Mouse (Mus musculus) cerebellum, postnatal 4 days (tissue): ENCODE measurements around the gene Gimap3.
A peak's percentile ranks its signal among the peaks of the same experiment; 100 is the strongest.

Source experiments
- DNase-seq, 2 experiments: peaks; one replicate each; pipeline ENCODE4 v3.0.0; 2022; ENCODE audit warnings: low spot score in 2 of 2, mixed read lengths in 1 of 2

Gimap3 gene

DNA sequence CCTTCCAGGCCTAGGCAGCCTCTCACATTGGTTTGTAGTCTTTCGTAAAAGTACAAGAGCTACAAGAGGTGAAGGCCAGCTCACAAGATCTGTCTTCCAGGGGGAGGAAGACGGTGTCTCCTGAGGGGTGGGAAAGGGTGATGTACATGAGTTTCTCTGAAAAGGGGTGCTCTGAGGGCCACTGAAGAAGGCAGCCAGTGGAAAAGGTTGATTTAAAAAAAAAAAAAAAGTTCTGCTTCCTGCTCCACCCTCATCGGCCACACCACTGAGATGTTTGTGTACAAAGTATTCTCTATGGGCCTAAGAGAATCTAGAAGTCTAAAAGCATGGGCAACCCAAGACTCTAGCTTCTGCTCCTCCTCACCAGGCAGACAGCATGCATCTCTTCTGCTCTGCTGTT, at the start of gene Gimap3:
Gimap3 (minus strand) TSS at position 156 of the 400 bp plus-strand sequence.
- DNase-seq, result no peak

DNA sequence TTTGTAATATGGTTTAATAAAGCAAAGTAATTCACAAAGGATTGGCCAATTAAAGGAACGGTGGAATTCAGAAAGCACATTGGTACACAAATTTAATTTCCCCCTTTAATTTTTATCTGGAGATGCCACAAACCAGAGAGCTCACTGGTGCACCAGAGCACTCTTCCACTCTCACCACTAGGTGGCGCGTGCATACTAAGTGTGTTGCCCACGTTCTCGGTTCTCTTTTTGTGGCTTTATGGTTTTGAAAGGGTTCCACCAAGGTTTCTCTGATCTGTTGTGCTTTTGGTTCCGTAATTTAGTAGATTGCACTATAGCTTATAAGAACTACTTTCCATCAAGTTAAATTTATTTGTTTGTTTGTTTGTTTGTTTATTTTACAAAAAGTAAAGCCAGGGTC, 47.2 kb upstream of the Gimap3 start:
- DNase-seq, result peak; percentile 43 to 65

DNA sequence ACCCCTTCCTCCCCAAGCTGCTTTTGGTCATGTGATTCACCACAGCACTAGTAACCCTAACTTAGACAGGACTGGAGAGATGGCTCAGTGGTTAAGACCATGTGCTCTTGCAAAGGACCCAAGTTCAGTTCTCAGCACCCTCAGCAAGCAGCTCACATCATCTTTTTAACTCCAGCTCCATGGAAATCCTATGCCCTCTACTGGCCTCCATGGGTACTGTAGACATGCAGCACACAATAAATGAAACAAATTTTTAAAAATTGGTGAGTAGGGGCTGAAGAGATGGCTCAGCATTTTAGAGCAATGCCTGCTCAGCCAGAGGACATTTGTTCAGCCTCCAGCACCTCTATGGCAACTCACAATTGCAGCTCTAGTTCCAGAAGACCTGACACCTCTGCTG, 44.4 kb upstream of the Gimap3 start:
- no peak for DNase-seq

DNA sequence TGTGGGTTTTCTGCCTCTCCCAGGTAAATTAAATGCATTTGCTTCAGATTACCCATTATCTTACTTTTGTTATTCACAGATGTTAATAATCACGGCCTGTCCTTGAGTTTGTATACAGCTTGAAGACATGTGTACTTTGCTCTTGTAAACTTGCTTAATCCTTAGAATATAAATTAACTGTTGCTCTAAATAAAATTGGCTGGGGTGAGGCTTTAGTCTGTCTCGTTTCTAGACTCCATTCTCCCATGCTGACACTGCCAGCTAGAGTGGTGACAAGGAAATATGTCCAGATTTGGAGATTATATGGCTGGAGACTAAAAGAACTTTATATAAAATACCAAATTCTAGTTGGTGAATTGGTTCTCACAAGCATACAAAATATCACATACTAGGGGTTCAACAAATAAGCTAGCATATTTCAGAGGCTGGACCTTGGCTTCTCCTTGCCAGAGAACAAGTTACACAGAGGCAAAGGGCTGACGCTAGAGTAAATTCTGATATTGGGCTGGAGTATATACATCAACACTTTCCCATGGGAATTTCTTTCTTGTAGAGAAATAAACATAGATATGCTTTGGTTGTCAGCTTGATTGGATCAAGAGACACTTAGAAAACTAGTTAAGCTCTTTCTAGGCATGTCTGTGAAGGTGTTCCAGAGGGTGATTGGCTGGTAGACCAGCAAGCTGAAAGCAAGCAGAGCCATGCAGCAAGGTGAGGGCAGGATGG, 39.0 kb upstream of the Gimap3 start:
- no peak for DNase-seq

DNA sequence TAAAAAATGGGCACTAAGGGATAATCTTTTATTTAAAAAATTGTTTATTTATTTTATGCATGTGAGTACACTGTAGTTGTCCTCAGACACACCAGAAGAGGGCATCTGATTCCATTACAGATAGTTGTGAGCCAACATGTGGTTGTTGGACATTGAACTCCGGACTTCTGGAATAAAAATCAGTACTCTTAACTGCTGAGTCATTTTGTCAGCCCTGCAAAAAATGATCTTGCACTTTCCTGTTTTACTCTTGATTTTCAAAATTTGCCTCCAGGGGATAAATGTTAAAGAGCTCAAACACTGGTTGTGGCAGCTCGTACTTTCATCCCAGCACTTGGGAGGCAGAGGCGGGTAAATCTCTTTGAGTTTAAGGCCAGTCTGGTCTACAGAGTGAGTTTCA, 36.1 kb upstream of the Gimap3 start:
- DNase-seq, result no peak

DNA sequence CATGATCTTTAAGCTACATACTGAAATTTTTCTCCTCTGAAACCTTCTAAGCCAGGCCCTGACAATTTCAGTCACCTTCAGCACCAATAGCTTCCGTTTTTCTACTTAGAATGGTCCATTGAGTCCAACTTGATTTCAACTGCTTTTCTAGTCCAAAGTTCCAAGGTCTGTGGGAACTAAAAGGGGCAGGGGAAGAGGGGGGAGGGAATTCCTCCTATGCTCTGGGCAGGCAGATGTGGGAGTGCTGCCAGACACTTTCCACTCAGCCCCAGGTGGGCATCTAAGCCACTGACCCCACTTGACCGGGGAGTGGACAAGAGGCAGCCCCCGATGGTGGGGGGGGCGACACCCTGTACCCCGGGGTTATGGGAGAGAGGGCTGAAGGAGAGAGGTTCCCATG, 33.7 kb upstream of the Gimap3 start:
- no peak for DNase-seq

DNA sequence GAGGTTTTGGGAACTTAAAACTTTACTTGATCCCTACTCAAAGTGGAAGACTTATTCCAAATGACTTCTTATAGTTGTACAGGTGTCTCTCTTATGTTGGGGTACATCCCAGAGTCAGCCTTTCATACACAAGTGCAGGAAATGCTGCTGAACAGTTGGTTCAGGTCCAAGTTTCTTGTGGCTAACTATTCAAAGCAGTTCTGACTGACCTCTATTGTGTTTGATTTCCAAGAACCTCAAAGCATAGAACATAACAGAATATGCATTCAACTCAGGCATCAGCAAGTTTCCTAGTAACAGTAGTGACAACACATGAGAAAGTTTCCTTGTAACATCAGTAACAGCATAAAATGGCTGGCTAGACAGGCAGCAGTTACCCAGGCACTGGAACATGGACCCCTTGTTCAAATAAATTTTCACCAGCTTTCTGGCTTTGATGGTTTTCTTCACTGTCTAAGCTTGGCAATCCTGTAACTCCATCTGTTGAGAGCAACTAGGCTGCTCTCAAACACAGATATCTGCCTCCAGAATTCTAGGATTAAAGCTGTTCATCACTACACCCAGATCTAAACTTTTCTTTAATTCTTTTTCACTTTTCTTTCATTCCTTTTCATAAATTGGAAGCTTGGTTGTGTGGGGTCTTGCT, 32.9 kb upstream of the Gimap3 start:
- DNase-seq, result no peak

DNA sequence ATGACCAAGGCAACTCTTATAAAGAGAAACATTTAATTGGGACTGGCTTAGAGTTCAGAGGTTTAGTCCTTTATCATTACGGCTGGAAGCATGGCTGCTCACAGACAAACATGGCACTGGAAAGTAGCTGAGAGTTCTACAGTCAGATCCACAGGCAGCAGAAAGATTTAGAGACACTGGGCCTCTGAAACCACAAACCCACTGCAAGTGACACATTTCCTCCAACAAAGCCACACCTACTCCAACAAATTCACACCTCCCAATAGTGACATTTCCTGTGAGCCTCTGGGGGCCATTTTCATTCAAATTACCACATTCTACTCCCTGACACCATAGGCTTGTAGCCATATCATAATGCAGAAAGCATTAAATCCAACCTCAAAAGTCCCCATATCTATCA, 31.2 kb upstream of the Gimap3 start:
- DNase-seq, result no peak

DNA sequence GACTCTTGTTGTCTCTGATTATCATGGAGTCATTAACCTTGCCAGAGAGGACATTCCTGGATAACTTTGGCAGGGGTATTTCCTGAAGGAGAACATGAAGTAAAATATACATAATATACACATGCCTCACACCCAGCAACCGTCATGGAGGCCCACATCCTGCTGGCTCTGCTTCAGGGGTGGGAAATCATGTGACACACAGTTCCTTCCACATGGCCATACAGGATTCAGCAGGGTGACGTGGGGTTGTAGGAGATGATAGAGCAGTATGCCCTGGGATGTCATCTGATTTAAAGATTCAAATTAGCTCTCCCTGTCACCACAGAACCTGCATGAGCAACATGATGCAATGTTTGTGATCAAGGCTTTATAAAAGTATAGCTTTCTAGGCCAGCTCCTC, 17.2 kb upstream of the Gimap3 start:
- no peak for DNase-seq

DNA sequence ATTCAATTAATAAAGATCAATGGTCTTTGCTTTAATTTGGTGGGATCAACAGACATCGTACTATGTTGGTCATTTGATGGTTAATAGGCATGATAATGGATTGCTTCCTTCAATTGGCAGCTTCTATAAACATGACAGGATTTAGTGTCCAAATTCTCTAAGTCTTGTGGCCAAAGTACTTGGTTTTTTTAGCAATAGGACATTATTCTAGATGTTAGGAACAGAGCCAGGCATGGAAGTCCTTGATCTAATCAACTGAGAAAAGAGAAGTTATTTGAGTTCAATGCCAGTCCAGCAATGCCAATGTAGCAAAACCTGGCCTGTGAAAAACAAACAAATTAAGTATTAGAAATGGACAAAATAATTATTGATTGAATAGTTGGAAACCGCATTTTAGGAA, 14.9 kb upstream of the Gimap3 start:
- no peak for DNase-seq

DNA sequence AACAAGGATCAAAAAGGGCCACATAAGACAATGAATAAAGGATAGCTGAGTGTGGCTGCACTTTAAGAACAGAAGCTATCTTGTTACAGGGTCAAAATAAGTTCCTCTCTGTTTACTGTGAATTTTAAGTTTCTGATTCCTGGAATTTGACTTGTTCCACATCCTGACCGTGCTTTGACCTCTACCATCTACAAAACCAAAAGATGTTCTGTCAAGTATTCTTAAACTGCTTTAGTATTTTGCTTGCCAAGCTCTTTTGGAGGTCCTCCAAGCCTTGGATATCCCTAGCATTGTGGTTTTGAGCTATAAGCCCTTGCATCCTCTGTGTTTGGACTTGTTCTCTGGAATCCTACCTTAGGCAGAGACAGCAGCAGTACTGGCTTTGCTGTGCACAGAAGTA, 14.5 kb upstream of the Gimap3 start:
- no peak for DNase-seq

DNA sequence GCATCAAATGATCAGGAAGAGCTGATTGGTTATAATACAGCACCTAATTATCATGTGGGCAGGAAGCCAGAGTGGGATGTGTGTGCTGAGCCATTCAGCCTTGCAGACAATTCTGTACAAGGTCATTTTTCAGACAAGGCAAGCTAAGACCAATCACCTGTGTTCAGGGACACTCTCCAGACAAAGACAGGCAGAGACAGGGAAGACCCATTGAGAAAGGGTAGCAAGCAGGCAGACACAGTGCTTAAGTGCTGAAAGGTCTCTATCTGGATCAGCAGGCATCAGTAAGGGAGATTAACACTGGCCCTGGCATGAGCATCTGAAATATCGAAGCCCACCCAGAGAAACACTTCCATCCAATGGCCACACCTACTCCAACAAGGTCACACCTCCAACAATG, 13.8 kb upstream of the Gimap3 start:
- DNase-seq, result no peak

DNA sequence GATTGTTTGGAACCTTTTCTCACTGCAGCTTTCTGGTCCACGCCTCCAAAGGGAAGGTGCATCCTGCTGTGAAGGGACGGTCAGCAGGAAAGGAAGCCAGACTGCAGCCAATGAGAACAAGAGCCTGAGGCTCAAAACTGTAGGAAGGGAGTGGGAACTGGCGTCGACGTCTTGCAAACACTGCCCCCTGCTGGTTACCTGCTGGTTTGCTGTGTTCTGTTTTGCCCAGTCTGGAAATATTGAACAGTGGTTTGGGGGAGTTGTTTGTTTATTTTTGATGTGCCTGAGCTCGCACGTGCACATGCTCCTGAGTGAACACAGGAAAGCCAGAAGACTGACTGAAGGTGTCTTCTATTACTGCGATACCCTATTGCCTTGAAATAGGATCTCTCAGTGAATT, 1.4 kb upstream of the Gimap3 start:
- DNase-seq, result peak; percentile 49 to 78

DNA sequence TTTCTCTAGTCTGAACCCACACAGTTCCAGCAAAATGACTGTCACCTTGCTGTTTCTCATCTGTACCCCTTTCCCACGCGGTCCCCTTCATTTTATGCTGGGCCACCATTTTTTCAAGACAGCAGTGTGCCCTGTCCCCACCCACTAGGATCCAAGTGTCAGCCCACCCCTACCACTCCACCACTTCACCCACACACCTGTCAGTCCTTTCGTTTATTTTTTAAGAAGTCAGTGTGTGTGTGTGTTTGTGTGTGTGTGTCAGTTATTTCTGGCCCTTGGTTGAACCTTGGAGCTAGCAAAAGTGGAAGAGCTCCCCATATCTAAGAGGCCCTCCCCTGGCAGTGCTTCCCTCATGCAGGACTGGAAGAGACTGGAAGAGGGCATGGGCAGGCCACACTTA, 1.7 kb downstream of the Gimap3 start:
- no peak for DNase-seq

DNA sequence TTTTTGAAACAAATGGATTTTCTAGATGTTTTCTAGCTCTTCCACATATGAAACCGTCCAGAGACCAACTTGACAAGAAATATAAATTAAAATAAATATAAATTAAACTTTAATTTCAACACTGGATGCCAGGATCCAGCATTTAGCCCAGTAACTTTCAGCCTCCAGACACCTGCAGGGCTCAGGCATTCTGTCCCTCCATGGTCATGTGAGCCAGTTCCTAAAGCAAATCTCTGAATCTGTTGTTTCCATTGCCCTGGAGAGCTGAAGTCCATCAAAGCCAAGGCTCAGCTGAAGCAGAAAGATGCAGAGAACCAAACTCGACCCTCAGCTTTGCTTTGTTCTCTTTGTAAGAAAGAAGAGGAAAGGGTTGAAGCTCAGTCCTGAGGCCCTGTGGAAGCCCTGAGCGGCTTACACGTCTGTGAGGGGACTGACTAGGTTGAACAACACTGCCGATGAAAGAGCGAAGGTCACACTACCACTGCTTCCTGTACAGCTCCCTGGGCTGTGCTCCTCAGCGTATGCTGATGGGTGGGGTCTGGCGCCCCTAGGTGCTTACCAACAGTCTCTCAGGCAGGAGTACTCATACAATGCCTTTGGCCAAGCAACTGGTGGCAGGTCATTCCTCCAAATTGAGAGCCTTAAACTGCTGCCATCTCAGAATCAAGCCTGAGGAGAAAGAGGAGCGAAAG, 2.3 kb downstream of the Gimap3 start:
- no peak for DNase-seq

DNA sequence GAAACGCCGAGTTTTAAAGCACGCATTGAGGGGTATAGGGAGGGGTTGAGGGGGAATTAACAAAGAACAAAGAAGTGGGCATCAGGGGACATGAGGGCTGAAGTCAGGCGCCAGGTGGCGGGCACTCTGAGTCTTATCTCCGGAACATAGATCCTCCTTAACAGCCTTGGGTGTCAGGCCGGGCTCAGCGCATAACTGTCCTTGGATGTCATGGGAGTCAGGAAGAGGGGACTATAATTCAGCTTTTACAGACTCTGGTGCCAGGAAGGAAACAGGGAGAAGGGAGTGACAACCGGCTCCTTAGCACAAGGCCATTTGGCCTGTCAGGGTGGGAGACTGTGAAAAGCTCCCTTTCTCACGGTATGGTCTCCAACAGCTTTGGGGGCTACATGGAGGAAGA, 6.2 kb downstream of the Gimap3 start:
- DNase-seq, result no peak

DNA sequence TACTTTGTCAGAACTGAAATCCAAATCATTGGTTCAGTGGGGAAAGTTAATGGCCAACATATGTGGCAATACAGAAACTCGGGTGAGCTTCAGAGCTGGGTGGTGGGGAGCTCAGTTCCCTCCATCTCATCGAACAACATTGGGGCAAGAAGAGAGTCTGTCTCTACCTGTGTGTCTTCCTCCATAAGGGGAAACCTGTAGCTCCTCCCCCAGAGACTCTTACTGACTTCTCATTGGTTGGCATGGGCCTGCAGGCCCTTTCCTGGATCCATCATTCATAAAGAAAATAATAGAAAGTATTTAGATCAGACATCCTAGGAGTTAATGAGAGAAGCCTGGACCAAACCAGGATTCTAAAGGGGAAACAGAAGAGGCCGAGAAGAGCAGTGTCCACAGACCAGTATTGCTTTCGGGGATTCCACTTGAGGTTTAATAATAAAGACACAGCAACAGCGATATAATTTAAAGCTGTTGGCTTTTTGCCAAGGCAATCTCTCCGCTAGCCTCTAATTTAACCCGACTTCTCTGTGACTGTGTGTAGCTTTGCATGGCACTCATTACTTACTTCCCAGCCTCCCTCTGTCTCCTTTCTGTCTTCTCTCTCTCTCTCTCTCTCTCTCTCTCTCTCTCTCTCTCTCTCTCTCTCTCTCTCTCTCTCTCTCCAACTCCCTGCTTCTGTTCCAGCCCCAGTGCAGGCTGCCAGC, 6.9 kb downstream of the Gimap3 start:
- DNase-seq, result no peak

DNA sequence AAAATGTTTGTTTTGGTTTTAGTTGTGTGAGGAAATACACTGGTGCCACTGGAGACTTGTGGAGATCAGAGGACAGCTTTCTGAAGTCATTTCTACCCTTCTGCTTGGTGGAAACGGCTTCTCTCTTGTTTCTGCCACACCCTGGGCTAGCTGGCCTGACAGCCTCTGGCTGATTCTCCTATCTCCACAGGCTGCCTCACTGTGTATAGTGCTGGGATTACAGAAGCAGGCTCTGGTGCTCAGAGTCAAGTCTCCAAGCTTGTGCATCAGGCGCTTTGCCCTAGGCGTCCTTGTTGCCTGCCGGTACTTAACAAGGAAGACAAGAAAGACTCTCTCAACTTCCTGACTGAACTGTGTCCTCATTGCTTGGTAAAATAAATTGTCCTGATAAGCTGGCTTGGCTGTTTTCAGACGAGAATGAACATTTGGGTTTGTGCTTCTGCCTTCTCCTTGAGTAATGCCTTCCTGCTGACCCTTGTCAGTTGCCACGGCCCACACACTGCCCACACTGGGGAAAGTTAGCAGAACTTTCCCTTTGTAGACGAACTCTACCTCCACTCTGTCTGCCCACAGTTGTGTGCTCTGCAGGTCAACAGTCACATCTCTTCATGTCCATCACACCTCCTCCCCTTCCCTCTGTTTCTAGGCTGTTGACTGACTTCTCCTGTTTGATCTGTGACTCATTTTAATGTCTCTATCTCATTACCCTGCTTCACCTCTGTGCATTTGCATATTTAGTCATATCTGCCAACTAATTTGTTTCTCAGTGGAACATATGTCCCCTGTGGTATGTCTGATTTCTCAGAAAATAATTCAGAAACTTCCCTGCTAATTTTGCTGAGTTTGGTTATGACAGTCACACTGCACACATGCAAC, 23.3 kb downstream of the Gimap3 start:
- DNase-seq, result no peak

DNA sequence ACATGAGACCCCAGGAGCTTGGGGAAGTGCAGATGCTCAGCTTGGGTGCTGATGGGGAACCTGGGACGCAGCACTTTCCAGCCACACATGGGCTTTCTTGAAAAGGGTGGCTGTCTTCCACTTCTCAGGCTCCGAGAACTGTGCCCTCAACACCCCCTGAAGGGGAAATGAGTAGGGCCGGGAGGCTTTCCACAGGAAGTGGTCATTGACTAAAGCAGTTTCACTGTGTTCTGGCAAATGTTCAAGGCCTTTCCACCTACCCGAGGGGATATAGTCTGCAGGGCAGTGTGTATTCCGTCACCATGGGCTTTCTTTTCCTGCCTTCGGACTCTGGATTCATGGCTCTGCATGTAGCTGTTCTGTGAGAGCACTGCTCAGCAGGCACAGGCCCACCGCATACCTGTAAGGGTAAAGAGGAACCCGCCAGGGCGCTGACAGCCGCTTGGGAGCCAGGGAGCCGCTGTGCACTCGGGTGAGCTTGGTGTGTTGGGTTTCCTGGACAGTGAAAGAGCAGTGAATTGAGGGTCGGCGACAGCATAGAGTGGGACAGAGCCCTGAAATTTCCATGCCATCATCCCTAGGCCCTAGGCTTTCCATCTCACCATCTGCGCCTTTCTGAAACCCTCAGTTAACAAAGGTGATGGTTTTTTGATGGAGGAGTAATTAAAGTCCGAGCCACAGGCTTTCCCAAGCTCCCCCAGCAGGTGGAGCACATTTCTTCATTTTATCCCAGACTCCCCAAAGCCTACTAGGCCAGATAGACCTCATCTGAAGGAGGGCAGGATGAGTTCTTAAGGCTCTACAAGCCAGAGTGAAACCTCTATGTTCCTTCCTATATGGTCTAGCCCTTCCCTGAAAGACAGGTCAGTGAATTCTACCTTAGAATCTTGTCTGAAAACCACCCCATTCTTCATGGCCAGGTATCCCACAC, 24.4 kb downstream of the Gimap3 start, which contains the start of gene Gimap5:
Gimap5 (plus strand) TSS at position 239 of the 931 bp plus-strand sequence.
- DNase-seq, result peak in 1 of 2 experiments; percentile 16

DNA sequence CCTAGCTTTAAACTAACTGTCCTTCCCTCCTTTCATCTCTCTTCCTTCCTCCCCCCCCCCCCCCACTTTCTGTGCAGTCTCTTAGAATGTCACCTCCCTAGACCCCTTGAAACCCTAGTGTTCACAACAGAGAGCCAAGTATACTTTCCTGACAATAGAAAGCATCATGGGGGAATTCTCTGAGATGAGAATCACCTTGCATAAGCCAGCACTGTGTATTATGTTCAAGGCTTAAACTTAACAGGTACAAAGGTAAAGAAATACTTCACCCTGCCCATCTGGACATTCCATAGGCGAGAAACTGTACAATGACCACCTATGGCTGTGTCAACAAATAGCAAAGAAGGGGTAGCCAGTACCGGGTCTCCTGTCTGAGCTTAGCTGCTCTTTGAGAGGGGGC, 25.2 kb downstream of the Gimap3 start:
- no peak for DNase-seq
